Mouse (Mus musculus) forebrain, embryonic 10.5 days (tissue): ENCODE measurements around the gene Cda. TPM values are rescaled to one million over a fixed set of nuclear protein-coding genes. Genes with fewer than 3 reads are reported as not detected.
"Not testable (repeated sequence)": the region's sequence is repeated elsewhere in the genome, so short reads cannot be mapped to it uniquely, and the experiment has no call there.

ENCODE experiments used
- DNase-seq: peaks from one replicate; pipeline ENCODE4 v3.0.0-alpha.2; 2017; ENCODE audit warnings: low spot score; ENCODE audit errors: extremely low spot score
- H3K27ac ChIP-seq: fragments of 300-500 bp; sonication (generic); 2 replicates; pipeline ENCODE4 v1.5.1; 2016; ENCODE audit warnings: mild to moderate bottlenecking
- H3K27me3 ChIP-seq: fragments of 300-500 bp; sonication (generic); 2 replicates; pipeline ENCODE4 v1.6.1; 2016; ENCODE audit warnings: mild to moderate bottlenecking; ENCODE audit not compliant: poor library complexity, severe bottlenecking
- H3K36me3 ChIP-seq: fragments of 300-500 bp; sonication (generic); replicated peaks from 2 replicates; pipeline ENCODE4 v1.6.1; 2016; ENCODE audit warnings: mild to moderate bottlenecking, moderate library complexity
- H3K4me1 ChIP-seq: fragments of 300-500 bp; sonication (generic); 2 replicates; pipeline ENCODE4 v1.6.1; 2016
- H3K4me3 ChIP-seq: fragments of 300-500 bp; sonication (generic); 2 replicates; pipeline ENCODE4 v1.5.1; 2016; ENCODE audit warnings: mild to moderate bottlenecking, moderate library complexity
- H3K9me3 ChIP-seq: fragments of 300-500 bp; sonication (generic); 2 replicates; pipeline ENCODE4 v1.6.1; 2016; ENCODE audit warnings: mild to moderate bottlenecking, moderate library complexity
- WGBS: fragments of 180-500 bp; shearing (Covaris S2); methylation state at CpG from one replicate; pipeline ENCODE4 v1.1.7; 2016; 5-methylcytosine and 5-hydroxymethylcytosine counted together
- polyA plus RNA-seq: library from polyadenylated mRNA; unstranded; fragments of >200 nt; fragmentation: Nextera tagmentation; extraction: Ambion mirVana; gene quantifications from 2 replicates; pipeline ENCODE4 v1.2.1, GENCODE M21; 2016

Gene Cda
- polyA plus RNA-seq, 1 experiment from 2014 or later, result 2.1 TPM

DNA sequence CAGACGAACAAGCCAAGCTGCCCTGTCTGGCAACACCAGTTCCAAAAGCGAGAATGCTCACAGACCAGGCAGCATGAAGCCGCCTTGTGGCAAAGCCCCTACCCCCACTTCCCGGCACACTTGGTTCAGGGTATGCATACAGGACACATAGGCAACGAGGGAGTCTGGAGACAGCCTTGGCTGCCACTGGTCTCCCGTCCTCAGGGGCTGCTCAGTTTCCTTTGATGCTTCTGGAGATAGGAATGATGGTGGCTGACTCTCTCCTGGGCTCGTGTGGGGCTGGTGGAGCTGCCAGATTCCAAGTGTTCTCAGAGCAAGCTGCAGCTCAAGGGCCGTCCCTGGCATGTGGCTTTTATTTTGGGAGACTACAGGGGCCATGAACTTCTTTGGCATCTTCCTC is 26.4 kb downstream of the Cda start:
- Histone ChIP-seq H3K27me3 (no peaks in the 10 kb centered on the region), H3K36me3 (no peaks in the 10 kb centered on the region), H3K4me1 (no peaks in the 10 kb centered on the region), H3K27ac (no peak overlapping the region), H3K9me3 (no peaks in the 10 kb centered on the region), H3K4me3 (no peak overlapping the region)
- DNase-seq, result no peak
- 74% methylated on average over 8 of the region's 8 CpGs for WGBS

DNA sequence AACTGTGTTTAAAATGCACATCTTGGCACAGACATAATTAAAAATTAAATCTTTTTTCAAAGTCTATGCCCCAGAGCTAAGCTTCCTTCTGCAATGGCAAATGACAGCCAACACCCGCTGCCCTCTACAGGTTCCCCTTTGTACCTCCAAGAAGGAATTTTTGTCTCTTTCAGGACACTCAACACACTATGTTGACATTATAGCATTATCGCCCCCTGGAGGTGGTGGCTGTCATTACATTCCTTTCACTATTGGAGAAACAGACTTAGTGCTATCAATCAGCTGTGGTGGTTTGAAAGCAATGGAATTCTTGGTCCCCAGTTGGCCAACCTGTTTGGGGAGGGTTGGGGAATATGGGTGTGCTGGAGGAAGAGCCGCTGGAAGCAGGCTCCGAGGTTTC is 27.8 kb downstream of the Cda start:
- Histone ChIP-seq H3K27ac (no peak overlapping the region), H3K9me3 (no peaks in the 10 kb centered on the region), H3K27me3 (no peaks in the 10 kb centered on the region), H3K4me1 (no peaks in the 10 kb centered on the region), H3K4me3 (no peak overlapping the region), H3K36me3 (no peaks in the 10 kb centered on the region)
- 35% methylated on average over 4 of the region's 4 CpGs for WGBS
- DNase-seq, result no peak

DNA sequence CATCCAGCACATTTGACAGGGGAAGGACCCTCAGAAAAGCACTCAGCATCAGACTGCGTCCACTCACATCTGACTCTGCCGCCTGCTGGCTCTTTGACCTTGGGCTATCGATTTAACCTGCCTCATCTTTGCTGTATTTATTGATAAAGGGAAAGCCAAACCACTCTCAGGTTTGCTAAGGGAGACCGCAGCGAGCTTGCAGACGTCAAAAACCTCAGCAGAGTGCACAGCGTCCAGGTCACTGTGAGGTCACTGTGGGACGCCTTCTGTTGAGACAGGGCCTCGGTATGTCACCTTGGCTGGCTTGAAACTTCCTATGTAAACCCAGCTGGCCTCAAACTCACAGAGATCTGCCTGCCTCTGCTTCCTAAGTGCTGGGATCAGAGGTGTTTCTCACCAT is 30.5 kb downstream of the Cda start:
- no peak for DNase-seq
- no peak overlapping the region for H3K27ac ChIP-seq
- no peaks in the 10 kb centered on the region for H3K4me1 ChIP-seq
- H3K27me3 ChIP-seq, result no peaks in the 10 kb centered on the region
- WGBS, result 83% methylated on average over 9 of the region's 9 CpGs
- H3K9me3 ChIP-seq, result no peaks in the 10 kb centered on the region
- no peaks in the 10 kb centered on the region for H3K36me3 ChIP-seq
- no peak overlapping the region for H3K4me3 ChIP-seq

DNA sequence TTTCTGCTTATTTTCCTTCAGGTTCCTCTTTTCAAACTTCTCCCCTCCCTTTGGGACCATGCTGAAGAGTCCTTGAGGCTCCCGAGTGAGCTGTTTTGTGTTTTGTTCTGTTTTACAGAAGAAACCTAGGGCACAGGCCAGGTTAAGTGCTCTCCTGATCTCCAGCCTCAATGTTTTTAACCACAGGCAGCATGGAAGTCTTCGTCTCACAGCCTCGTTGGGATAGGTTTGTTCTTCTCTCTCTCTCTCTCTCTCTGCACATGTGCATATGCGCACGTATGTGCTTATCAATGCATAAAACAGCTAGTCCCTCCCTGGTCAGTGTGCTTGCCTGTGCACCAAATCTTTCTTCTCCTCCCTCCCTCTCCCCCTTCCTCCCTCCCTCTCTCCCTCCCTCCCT is 30.9 kb downstream of the Cda start:
- 86% methylated on average over 5 of the region's 5 CpGs for whole genome bisulfite sequencing
- Histone ChIP-seq H3K27me3 (peaks cover 3% of the 10 kb centered on the region; the same call in 1 of the 2 replicates), H3K9me3 (no peaks in the 10 kb centered on the region), H3K36me3 (no peaks in the 10 kb centered on the region), H3K4me3 (no peak overlapping the region), H3K27ac (no peak overlapping the region), H3K4me1 (no peaks in the 10 kb centered on the region)
- no peak for DNase-seq

DNA sequence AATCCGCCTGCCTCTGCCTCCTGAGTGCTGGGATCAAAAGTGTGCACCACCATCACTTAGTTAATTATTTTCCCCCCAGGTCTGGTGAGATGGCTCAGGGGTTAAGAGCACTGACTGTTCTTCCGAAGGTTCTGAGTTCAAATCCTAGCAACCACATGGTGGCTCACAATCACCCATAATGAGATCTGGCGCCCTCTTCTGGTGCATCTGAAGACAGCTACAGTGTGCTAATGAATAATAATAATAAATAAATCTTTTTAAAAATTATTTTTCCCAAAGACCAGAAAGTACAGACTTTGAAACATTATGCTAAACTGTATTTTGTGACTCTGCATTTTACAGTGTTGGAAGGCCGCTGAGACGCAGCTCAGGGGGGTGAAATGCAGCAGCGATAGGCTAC is 32.1 kb downstream of the Cda start:
- no peak overlapping the region for H3K27ac ChIP-seq
- WGBS, result 88% methylated on average over 6 of the region's 6 CpGs
- no peaks in the 10 kb centered on the region for H3K9me3 ChIP-seq
- no peak overlapping the region for H3K4me3 ChIP-seq
- H3K4me1 ChIP-seq, result peaks cover 4% of the 10 kb centered on the region
- no peak for DNase-seq
- peaks cover 15% of the 10 kb centered on the region for H3K27me3 ChIP-seq
- no peaks in the 10 kb centered on the region for H3K36me3 ChIP-seq

DNA sequence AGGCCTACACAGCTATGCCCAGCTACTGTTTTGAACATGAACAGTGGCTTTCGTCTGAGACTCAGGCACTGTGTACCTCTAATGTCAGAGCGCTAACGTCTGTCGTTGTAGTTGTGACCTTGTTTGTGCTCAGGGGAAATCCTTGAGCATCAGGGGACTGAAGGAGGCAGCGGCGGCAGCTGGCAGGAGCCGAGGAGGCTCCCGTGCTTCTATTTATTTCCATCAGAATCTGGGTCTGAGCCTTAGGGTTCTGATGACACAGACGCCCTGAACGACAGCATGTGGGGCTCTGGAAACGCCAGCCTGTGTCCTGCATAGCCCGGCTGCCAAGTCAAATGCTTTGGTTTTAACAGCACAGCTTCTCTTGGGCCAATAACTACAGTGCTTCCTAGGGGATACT is 32.8 kb downstream of the Cda start:
- DNase-seq, result no peak
- H3K36me3 ChIP-seq, result no peaks in the 10 kb centered on the region
- peaks cover 17% of the 10 kb centered on the region for H3K27me3 ChIP-seq
- H3K4me1 ChIP-seq, result peaks cover 10% of the 10 kb centered on the region
- H3K9me3 ChIP-seq, result no peaks in the 10 kb centered on the region
- H3K4me3 ChIP-seq, result no peak overlapping the region
- no peak overlapping the region for H3K27ac ChIP-seq
- 89% methylated on average over 12 of the region's 12 CpGs for WGBS

DNA sequence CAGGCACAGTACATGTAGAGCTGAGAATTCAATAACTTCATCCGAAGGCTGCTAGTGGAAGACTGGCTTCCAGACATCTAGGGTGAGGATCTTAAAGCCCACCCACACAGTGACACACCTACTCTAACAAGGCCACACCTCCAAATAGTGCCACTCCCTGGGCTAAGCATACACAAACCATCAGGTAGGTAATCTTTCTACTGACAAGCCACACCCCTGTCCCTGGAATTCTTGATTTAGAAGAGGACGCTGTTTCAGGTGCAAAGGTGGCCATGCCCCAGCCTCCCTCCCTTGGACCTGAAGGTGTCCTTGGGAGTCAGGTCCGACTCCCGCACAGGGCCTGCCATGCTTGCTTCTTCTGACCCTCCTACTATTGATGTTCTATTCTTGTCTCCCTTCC is 34.7 kb downstream of the Cda start:
- 89% methylated on average over 4 of the region's 4 CpGs for WGBS
- H3K36me3 ChIP-seq, result no peaks in the 10 kb centered on the region
- no peak for DNase-seq
- H3K9me3 ChIP-seq, result 0 out of 2 replicates have a peak, but pooled peaks cover under 1% of the 10 kb centered on the region
- no peak overlapping the region for H3K4me3 ChIP-seq
- H3K4me1 ChIP-seq, result peaks cover 11% of the 10 kb centered on the region
- no peak overlapping the region for H3K27ac ChIP-seq
- peaks cover 17% of the 10 kb centered on the region for H3K27me3 ChIP-seq

DNA sequence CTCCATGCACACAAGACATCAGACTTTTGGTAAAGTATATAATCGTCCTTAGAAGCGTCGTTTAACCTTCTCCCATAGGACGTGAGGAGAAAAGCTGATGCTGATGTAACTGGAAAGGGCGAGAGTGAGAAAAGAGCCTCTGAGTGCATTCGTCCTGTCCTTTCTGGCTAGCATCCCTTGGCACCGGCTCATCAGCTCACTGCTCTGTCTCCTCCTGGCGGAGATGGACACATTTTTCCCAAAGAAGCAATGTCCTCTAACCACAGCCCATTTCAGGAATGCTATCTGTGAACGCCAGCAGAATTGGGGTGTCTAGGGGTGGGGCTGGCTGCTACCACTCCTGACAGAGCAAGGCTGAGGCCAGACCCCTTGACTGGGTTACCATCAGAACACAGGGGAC is 36.1 kb downstream of the Cda start:
- 0 out of 2 replicates have a peak, but pooled peaks cover 3% of the 10 kb centered on the region for H3K9me3 ChIP-seq
- no peaks in the 10 kb centered on the region for H3K36me3 ChIP-seq
- H3K27ac ChIP-seq, result no peak overlapping the region
- H3K27me3 ChIP-seq, result peaks cover 17% of the 10 kb centered on the region
- H3K4me1 ChIP-seq, result peaks cover 15% of the 10 kb centered on the region
- 86% methylated on average over 9 of the region's 9 CpGs for WGBS
- DNase-seq, result no peak
- no peak overlapping the region for H3K4me3 ChIP-seq

DNA sequence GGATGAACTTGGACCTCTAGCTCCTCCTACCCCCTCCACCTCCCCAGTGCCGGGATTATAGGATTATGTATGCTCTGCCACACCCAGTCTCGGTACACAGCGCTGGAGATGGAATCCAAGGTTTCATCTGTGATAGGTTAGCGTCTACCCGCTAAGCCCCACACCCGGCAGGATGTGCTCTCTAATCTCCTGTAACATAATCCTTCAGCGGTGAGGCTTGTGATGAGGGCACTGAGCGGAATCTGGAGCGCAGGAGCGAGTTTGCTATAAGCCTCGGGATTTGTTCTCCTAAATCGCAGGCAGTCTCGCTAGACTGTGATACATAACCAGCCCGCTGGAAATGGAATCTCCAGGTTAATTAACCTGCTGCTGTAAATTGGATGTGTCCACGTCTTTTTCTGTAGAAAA is 37.5 kb downstream of the Cda start:
- WGBS, result 9% methylated on average over 15 of the region's 15 CpGs
- 0 out of 2 replicates have a peak, but pooled peaks cover 3% of the 10 kb centered on the region for H3K9me3 ChIP-seq
- peaks cover 17% of the 10 kb centered on the region for H3K27me3 ChIP-seq
- H3K27ac ChIP-seq, result no peak overlapping the region
- peak; percentile 25 for DNase-seq
- H3K4me3 ChIP-seq, result no peak overlapping the region
- H3K4me1 ChIP-seq, result peaks cover 27% of the 10 kb centered on the region
- no peaks in the 10 kb centered on the region for H3K36me3 ChIP-seq

DNA sequence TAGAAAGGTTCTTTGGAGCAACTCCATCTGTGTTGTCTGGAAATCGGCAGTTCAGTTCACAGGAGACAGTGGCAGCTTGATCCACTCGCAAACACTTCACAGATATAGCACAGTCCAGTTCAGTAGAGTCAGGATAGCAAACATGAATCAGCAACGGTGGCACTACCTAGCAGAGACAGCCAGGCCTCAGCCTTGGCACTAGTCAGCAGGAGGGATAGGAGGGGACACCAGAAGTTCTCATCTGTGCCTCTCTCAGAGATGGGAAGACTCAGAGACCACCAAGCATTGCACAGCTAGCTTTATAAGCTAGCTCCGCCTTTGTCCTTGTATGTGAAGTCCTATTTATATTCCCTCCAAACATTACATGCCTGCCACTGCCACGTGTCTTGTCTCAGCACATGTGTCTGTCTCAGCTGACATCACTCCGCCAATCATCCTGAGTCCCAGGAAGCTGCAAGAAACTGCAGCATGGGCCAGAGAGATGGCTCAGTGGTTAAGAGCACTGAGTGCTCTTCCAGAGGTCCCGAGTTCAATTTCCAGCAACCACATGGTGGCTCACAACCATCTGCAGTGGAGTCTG is 39.8 kb downstream of the Cda start:
- Histone ChIP-seq H3K27ac (peak overlapping the region; percentile 66; the same call in 1 of the 2 replicates), H3K36me3 (no peaks in the 10 kb centered on the region), H3K4me3 (peak overlapping the region; percentile 46), H3K9me3 (0 out of 2 replicates have a peak, but pooled peaks cover 3% of the 10 kb centered on the region), H3K4me1 (peaks cover 46% of the 10 kb centered on the region), H3K27me3 (peaks cover 17% of the 10 kb centered on the region)
- 76% methylated on average over 7 of the region's 7 CpGs for WGBS
- DNase-seq, result no peak

DNA sequence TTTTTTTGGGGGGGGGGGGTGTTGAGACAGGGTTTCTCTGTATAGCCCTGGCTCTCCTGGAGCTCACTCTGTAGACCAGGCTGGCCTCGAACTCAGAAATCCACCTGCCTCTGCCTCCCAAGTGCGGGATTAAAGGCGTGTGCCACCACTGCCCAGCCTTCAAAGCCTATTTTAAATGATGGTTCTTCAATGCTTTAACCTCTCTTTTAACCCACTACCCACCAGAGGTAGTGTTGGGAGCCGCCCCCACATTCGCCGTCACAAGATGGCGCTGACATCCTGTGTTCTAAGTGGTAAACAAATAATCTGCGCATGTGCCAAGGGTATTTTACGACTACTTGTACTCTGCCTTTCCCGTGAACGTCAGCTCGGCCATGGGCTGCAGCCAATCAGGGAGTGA is 40.6 kb downstream of the Cda start:
- H3K27ac ChIP-seq, result 0 out of 2 replicates have a peak overlapping the region, but pooled peaks have one; percentile 40
- not testable (repeated sequence) for H3K9me3 ChIP-seq, H3K4me3 ChIP-seq, DNase-seq, H3K36me3 ChIP-seq
- H3K27me3 ChIP-seq, result peaks cover 17% of the 10 kb centered on the region
- WGBS, result 59% methylated on average over 9 of the region's 12 CpGs
- peaks cover 54% of the 10 kb centered on the region for H3K4me1 ChIP-seq

DNA sequence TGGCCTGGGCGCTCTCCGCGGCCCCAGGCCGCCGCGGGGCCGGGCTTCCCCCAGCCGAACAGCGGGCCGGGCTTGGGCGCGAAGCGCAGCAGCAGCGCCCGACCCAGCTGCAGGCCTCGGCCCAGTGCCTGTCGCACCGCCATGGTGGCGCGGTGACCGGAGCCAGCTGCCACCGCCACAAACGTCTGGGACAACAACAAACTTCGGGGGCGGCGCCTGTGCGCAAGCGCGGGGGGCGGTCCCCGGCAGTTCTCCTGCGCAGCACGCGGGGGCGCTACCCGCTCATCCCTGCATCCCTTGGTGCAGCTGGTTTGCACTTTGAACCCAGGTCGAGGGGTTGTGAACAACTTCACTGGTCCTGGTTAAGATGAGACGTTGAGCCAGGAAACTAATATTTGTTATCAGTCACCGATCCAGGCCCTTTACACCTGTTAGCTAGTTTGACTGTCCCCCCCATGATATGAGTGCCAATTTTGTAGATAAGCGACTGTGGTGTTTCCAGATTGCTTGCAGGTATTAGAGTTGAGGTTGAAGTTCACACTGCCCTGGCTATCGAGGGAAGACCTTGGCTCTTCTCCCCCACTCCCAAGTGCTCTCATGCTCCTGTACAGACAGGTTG is 41.6 kb downstream of the Cda start, which contains the start of gene Pink1:
Gene Pink1, minus strand, starts transcription at position 231 of the 619 bp plus-strand sequence.
- Histone ChIP-seq H3K27me3 (peaks cover 8% of the 10 kb centered on the region), H3K4me1 (peaks cover 63% of the 10 kb centered on the region), H3K27ac (peak within 1 kb of the TSS; percentile 94), H3K36me3 (no peaks in the 10 kb centered on the region), H3K4me3 (peak within 1 kb of the TSS; percentile 93), H3K9me3 (0 out of 2 replicates have a peak, but pooled peaks cover 3% of the 10 kb centered on the region)
- 4% methylated on average over 41 of the region's 41 CpGs for WGBS
- DNase-seq, result peak; percentile 86

DNA sequence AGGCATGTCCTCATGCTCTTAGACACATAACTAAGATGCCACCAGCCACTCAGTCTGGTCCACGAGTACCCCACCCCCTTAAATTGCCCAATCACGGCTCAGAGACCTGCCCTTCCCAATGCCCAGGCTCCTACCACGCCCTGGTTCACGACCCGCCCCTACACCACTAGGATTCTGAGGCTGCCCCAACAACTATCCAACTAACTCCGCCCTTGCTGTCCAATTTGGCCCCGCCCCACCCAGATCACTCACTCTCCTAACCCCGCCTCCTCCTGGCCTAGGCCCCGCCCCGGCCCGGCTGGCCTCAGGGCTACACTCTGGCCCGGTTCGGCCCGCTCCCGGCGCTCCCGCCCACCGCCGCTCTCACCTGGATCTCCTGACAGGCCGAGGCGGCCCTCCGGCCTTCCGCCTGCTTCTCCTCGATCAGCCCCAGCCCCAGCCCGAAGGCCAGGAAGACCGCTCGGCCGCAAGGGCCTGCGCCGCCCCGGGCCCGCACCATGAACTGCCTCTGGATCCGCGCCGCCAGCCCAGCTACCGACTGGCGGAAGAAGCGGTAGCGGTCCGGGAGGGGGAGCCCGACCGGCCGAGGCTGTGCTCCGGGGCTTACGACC is 42.2 kb downstream of the Cda start:
- under 1% methylated on average over 45 of the region's 45 CpGs for WGBS
- peak; percentile 90 for DNase-seq

More for the DNA sequence above, 42.2 kb downstream of the Cda start:
- Histone ChIP-seq H3K4me1 (peaks cover 64% of the 10 kb centered on the region), H3K27ac (peak overlapping the region; percentile 94), H3K36me3 (no peaks in the 10 kb centered on the region), H3K9me3 (0 out of 2 replicates have a peak, but pooled peaks cover 3% of the 10 kb centered on the region), H3K27me3 (peaks cover 2% of the 10 kb centered on the region), H3K4me3 (peak overlapping the region; percentile 93)
